Mouse (Mus musculus) embryonic facial prominence, embryonic 13.5 days (tissue): Measurements from ENCODE around the gene Cd3g. TPM values are rescaled to one million over a fixed set of nuclear protein-coding genes. Genes with fewer than 3 reads are reported as not detected.

ENCODE experiments used
- ATAC-seq: fragments of 200-750 bp; cut with Nextera tagmentation; 2 replicates; pipeline ENCODE4 v1.8.0; 2017; ENCODE audit warnings: low read depth; ENCODE audit not compliant: insufficient number of reproducible peaks, insufficient read depth, low FRiP score, low TSS enrichment
- H3K27ac ChIP-seq: fragments of 300-500 bp; sonication (generic); 2 replicates; pipeline ENCODE4 v1.5.1; 2015; ENCODE audit warnings: moderate library complexity, mild to moderate bottlenecking, inconsistent platforms
- H3K27me3 ChIP-seq: fragments of 300-500 bp; sonication (generic); 2 replicates; pipeline ENCODE4 v1.6.1; 2015; ENCODE audit warnings: mild to moderate bottlenecking, inconsistent platforms
- H3K36me3 ChIP-seq: fragments of 300-500 bp; sonication (generic); 2 replicates; pipeline ENCODE4 v1.6.1; 2015; ENCODE audit warnings: mild to moderate bottlenecking, inconsistent platforms
- H3K4me1 ChIP-seq: fragments of 300-500 bp; sonication (generic); 2 replicates; pipeline ENCODE4 v1.6.1; 2015; ENCODE audit warnings: inconsistent platforms
- H3K4me2 ChIP-seq: fragments of 300-500 bp; sonication (generic); 2 replicates; pipeline ENCODE4 v1.6.1; 2015; ENCODE audit warnings: moderate library complexity, mild to moderate bottlenecking, inconsistent platforms
- H3K4me3 ChIP-seq: fragments of 300-500 bp; sonication (generic); 2 replicates; pipeline ENCODE4 v1.5.1; 2015; ENCODE audit warnings: mild to moderate bottlenecking, inconsistent platforms
- H3K9ac ChIP-seq: fragments of 300-500 bp; sonication (generic); 2 replicates; pipeline ENCODE4 v1.6.1; 2015; ENCODE audit warnings: mild to moderate bottlenecking, inconsistent platforms
- H3K9me3 ChIP-seq: fragments of 300-500 bp; sonication (generic); 2 replicates; pipeline ENCODE4 v1.6.1; 2016; ENCODE audit warnings: inconsistent platforms
- whole genome bisulfite sequencing: fragments of 180-500 bp; shearing (Covaris S2); methylation state at CpG from one replicate; pipeline ENCODE4 v1.1.7; 2015; ENCODE audit warnings: mixed read lengths; 5-methylcytosine and 5-hydroxymethylcytosine counted together
- polyA plus RNA-seq: library from polyadenylated mRNA; unstranded; fragments of >200 nt; fragmentation: Nextera tagmentation; extraction: Ambion mirVana; gene quantifications from 2 replicates; pipeline ENCODE4 v1.2.1, GENCODE M21; 2015

Cd3g gene
- polyA plus RNA-seq, 1 experiment from 2014 or later: 0.27 TPM

DNA sequence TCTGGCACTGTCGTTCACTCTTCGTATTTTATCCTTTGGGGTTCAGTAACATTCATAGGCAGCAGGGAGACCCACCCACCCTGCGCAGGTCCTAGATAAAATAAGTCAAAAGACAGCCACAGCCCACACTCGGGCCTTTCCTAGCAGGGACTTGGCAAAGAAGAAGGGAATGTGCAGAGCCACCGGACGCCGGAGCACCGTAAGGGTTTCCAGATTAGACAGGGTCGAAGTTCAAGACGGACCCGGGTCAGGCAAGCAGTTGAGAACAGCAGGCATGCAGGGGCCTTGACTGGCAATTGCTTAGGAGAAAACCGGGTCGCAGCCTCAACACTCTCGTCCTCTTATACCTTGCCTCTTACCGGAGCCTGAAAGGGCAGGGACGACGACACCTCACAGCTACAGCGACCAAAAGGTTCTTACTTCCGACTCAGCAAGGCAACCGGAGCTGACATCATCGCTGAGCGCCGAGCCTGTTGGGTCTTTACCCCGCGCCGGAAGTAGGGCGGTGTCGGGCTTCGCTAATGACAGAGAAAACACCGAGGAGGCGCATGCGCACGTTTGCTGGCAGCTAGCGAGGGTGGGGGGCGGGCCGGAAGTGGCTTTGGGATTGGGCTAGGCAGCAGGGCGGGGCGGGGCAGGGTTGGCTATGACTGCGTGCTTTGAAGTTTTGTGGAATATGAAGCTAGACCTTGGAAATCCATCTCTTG lies 15.0 kb downstream of the Cd3g start, which contains the start of gene Ube4a:
Ube4a (minus strand) TSS at position 475 of the 707 bp plus-strand sequence.
- WGBS: under 1% methylated on average over 39 of the region's 39 CpGs
- Histone ChIP-seq H3K27ac (peak within 1 kb of the TSS; percentile 72), H3K4me2 (peak within 1 kb of the TSS; percentile 89), H3K4me3 (peak within 1 kb of the TSS; percentile 88), H3K9me3 (no peaks in the 10 kb centered on the region), H3K36me3 (peaks cover 13% of the 10 kb centered on the region), H3K9ac (peak within 1 kb of the TSS; percentile 86), H3K4me1 (peaks cover 15% of the 10 kb centered on the region; the same call in 1 of the 2 replicates), H3K27me3 (peaks cover 1% of the 10 kb centered on the region; the same call in 1 of the 2 replicates)
- ATAC-seq: peak; percentile 92

DNA sequence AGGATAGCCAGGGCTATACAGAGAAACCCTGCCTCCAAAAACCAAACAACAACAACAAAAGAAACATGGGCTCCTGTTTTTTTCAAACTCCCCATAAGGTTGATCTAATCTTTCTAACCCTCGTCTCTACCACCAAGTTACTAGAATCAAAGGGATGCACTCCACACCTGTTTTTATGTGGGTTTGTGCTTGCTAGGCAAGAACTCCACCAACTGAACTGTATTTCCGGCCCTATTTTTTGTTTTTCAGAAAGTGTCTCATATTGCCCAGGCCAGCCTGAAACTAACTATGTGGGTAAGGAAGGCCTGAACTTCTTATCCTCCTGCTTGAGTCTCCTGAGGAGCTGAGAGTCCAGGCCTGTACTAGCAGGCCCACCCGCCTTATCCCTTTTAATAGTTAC lies 25.8 kb downstream of the Cd3g start:
- no peaks in the 10 kb centered on the region for H3K9me3 ChIP-seq
- no peaks in the 10 kb centered on the region for H3K27me3 ChIP-seq
- H3K9ac ChIP-seq: no peak overlapping the region
- WGBS: 93% methylated on average over 3 of the region's 3 CpGs
- no peak overlapping the region for H3K27ac ChIP-seq
- H3K4me3 ChIP-seq: no peak overlapping the region
- ATAC-seq: no peak
- no peaks in the 10 kb centered on the region for H3K4me1 ChIP-seq
- H3K36me3 ChIP-seq: peaks cover 72% of the 10 kb centered on the region
- H3K4me2 ChIP-seq: no peak overlapping the region

DNA sequence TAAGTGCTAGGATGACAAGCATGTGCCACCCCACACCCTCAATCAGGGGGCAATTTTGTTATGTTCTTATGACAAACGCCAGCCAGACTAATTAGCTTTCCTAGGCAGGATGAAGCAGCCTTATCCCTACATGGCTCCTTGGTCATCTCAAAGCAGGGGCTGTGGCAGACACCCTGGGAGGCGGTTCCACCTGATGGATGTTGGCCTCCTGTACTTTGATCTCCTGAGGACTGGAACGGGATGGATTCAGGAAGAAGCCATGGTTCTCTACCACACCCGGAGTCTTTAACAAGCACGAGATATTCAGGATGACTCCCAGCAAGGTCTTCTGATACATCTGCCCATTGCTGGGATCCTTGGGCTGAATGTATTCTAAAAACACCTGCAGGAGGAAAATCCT lies 32.4 kb downstream of the Cd3g start:
- H3K27me3 ChIP-seq: no peaks in the 10 kb centered on the region
- no peaks in the 10 kb centered on the region for H3K9me3 ChIP-seq
- no peak overlapping the region for H3K9ac ChIP-seq
- H3K4me1 ChIP-seq: no peaks in the 10 kb centered on the region
- no peak overlapping the region for H3K27ac ChIP-seq
- no peak for ATAC-seq
- no peak overlapping the region for H3K4me2 ChIP-seq
- no peak overlapping the region for H3K4me3 ChIP-seq
- H3K36me3 ChIP-seq: peaks cover 92% of the 10 kb centered on the region
- 91% methylated on average over 5 of the region's 5 CpGs for WGBS

DNA sequence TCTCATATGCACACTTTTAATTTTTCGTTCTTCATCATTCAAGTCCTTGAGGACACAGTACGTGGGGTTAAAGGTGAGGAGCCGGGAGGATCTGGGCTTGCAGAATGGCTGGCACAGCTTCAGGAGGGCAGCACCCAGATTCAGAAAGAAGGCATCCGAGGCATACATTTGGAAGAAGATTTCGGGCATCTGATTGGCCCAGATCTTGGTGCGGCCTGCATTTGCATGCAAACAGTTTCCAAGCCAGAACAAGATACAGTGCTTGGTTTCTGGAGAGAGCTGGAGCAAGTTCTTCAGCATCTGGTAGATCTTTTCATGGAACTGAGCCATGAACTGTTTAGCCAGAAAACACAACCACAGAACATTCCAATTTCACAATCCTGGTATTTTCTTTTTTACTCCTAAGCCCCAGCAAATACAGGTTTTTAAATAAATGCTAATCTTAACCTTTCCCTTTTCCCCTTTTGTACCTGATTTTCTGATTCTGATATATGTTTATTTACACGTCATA lies 34.0 kb downstream of the Cd3g start:
- ATAC-seq: no peak

DNA sequence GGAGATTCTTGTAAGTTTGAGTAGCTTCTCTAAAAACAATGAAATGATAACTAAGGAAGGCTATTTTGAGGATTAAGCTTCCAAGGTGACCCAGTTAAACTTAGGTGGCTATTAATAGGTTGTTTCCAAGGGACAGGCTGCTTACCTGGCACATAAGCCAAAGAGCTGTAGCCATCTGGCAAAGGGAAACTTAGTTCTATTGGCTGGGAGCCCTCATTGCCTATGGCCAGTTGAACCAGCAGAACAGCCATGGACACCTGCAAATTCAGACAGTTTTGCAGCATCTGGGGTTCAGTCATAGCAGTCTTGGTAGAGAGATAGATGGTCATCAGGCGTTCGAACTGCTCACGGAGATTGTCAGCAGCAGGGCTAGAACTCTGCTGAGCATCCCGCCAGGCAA lies 37.8 kb downstream of the Cd3g start:
- H3K9ac ChIP-seq: no peak overlapping the region
- no peak overlapping the region for H3K27ac ChIP-seq
- ATAC-seq: no peak
- no peaks in the 10 kb centered on the region for H3K9me3 ChIP-seq
- H3K4me1 ChIP-seq: no peaks in the 10 kb centered on the region
- 96% methylated on average over 4 of the region's 4 CpGs for WGBS
- H3K27me3 ChIP-seq: no peaks in the 10 kb centered on the region
- peaks cover 87% of the 10 kb centered on the region for H3K36me3 ChIP-seq
- no peak overlapping the region for H3K4me3 ChIP-seq
- no peak overlapping the region for H3K4me2 ChIP-seq

More for the DNA sequence above, 34.0 kb downstream of the Cd3g start:
- Histone ChIP-seq H3K9me3 (no peaks in the 10 kb centered on the region), H3K36me3 (peaks cover 93% of the 10 kb centered on the region), H3K9ac (no peak overlapping the region), H3K4me2 (no peak overlapping the region), H3K4me3 (no peak overlapping the region), H3K27me3 (no peaks in the 10 kb centered on the region), H3K4me1 (no peaks in the 10 kb centered on the region), H3K27ac (no peak overlapping the region)
- WGBS: 94% methylated on average over 7 of the region's 7 CpGs

DNA sequence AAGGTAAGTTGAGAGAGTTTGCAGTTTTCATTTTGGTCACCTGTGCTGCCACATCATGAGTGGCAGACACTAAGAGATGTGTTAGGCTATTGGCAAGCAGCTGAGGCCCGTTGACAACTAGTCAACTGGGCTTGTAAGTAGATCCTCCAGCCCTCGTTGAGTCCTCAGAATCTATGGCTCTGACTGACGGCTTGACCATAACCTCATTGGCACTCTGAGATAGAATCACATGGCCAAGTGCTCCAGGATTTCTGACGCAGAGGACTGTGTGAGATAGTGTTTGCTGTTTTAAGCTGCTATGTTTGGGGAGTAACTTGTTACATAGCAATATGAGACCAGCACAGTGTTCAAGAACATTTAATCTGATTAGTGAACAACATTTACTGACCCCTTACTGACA lies 38.5 kb downstream of the Cd3g start:
- 91% methylated on average over 4 of the region's 4 CpGs for WGBS

DNA sequence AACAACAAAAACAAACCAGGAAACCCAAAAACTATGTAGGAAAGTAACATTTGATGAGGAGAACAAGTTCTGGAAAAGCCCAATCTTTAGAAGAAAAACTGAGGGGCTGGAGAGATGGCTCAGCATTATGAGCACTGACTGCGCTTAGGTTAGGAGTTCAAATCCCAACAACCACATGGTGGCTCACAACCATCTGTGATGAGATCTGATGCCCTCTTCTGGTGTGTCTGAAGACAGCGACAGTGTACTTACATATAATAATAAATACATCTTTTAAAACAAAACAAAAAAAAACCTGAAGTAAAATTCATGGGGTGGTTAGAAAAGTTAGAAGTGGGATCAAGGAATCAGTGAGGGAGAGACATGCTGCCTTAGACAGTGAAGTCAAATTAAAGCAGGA lies 58.7 kb downstream of the Cd3g start:
- no peak for ATAC-seq
- WGBS: 75% methylated on average over 2 of the region's 2 CpGs
- Histone ChIP-seq H3K9me3 (no peaks in the 10 kb centered on the region), H3K27ac (peak overlapping the region; percentile 96), H3K9ac (0 out of 2 replicates have a peak overlapping the region, but pooled peaks have one; percentile 99), H3K4me1 (peaks cover 13% of the 10 kb centered on the region), H3K27me3 (no peaks in the 10 kb centered on the region), H3K4me2 (peak overlapping the region; percentile 79), H3K36me3 (peaks cover 12% of the 10 kb centered on the region; the same call in 1 of the 2 replicates), H3K4me3 (peak overlapping the region; percentile 99)

More for the DNA sequence above, 38.5 kb downstream of the Cd3g start:
- Histone ChIP-seq H3K36me3 (peaks cover 87% of the 10 kb centered on the region), H3K27me3 (no peaks in the 10 kb centered on the region), H3K9ac (no peak overlapping the region), H3K4me1 (no peaks in the 10 kb centered on the region), H3K9me3 (no peaks in the 10 kb centered on the region), H3K27ac (no peak overlapping the region), H3K4me2 (no peak overlapping the region), H3K4me3 (no peak overlapping the region)
- ATAC-seq: no peak

DNA sequence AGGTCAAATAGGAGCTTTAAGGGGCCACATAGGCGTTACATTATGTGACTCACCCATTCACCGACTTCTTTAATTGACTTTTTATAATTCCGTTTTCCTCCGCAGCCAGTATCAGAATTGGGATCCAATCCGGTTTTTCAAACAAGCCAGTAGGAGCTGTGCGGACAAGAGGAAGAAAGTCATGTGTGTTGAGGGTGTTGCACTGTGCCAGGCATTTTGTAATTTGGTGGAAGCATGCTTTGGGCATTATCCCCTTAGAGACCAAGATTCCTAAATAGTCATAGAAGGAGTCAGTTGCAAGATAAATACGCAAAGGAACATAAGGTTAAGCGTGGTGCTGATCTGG lies 59.1 kb downstream of the Cd3g start:
- Histone ChIP-seq H3K36me3 (peaks cover 9% of the 10 kb centered on the region; the same call in 1 of the 2 replicates), H3K4me1 (peaks cover 13% of the 10 kb centered on the region), H3K9ac (peak overlapping the region; percentile 99), H3K27me3 (no peaks in the 10 kb centered on the region), H3K9me3 (no peaks in the 10 kb centered on the region), H3K27ac (peak overlapping the region; percentile 96), H3K4me2 (peak overlapping the region; percentile 79), H3K4me3 (peak overlapping the region; percentile 99)
- under 1% methylated on average over 8 of the region's 8 CpGs for WGBS
- ATAC-seq: peak; percentile 64; the same call in 1 of the 2 replicates

DNA sequence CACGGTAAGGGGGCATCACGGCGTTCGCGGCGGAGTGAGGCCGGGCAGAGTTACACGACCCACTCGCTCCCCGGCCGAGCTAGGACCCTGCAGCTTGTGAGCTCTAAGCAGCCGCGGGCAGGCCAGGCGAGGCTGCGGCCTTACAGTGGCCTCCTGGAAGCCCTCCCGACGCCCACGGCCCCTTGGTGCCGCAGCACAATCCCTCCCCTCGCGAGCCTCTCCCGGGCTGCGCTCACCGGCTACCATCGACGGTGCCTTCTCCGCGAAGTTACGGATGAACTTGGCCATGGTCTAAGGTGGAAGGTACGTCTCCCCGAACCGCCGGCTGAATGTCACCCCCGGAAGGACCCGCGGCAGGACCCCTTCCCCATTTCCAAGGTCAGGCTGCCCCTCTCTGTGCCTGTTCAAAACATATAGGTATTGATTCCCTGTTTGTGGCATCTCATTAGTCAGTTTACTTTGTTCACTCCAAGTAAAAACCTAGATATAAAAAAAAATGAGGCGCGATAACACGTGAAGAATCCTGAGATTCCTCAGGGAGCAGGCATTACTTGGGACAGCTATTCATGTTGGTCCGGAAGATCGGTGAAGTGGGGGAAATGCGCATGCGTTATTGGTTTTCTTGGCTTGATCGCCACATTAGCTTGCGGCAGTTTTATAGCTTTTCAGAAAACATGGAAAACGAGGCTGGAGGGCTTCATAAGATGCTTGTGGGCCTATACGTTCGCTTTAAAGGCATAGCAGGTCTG lies 59.7 kb downstream of the Cd3g start, which contains the start of gene Atp5l:
Atp5l (minus strand) TSS at position 369 of the 749 bp plus-strand sequence.
- peak; percentile 80 for ATAC-seq
- Histone ChIP-seq H3K9me3 (no peaks in the 10 kb centered on the region), H3K4me1 (peaks cover 16% of the 10 kb centered on the region), H3K27me3 (no peaks in the 10 kb centered on the region), H3K9ac (peak within 1 kb of the TSS; percentile 99), H3K36me3 (0 out of 2 replicates have a peak, but pooled peaks cover 3% of the 10 kb centered on the region), H3K27ac (peak within 1 kb of the TSS; percentile 96), H3K4me2 (peak within 1 kb of the TSS; percentile 79), H3K4me3 (peak within 1 kb of the TSS; percentile 99)
- under 1% methylated on average over 48 of the region's 48 CpGs for WGBS

DNA sequence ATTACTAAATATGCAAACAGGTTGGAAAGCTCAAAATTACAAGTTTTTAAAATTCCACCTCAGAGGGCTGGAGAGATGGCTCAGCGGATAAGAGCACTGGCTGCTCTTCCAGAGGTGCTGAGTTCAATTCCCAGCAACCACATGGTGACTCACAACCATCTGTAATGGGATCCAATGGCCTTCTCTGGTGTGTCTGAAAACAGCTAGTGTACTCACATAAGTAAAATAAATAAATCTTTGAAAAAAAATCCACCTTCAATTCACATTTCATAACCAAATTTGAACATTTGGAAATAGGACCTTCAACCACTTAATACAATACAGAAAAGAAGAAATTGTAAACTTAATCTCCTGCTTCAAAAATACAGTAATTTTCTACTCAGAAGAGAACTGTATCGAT lies 60.6 kb downstream of the Cd3g start:
- H3K36me3 ChIP-seq: 0 out of 2 replicates have a peak, but pooled peaks cover 3% of the 10 kb centered on the region
- peak overlapping the region; percentile 99 for H3K9ac ChIP-seq
- H3K27me3 ChIP-seq: no peaks in the 10 kb centered on the region
- no peak for ATAC-seq
- peak overlapping the region; percentile 79 for H3K4me2 ChIP-seq
- no peaks in the 10 kb centered on the region for H3K9me3 ChIP-seq
- peak overlapping the region; percentile 99 for H3K4me3 ChIP-seq
- no peak overlapping the region for H3K27ac ChIP-seq
- 37% methylated on average over 2 of the region's 2 CpGs for WGBS
- peaks cover 25% of the 10 kb centered on the region for H3K4me1 ChIP-seq
